Mouse (Mus musculus): Measurements from ENCODE around the gene Sphk2. TPM values are rescaled to one million over a fixed set of nuclear protein-coding genes. Genes with fewer than 3 reads are reported as not detected.

Sphk2 gene
- total RNA-seq (2021) = 10 to 100 TPM; 29.9 to 30.0 TPM

- intact Hi-C loops (cut with DNase I) = no loop called here
Observed at GRCm38 (mm10) chr7:45717918-45718297, at the start of gene Sphk2. Gene Sphk2, minus strand, starts transcription at chr7:45718002.

GRCm38 (mm10) chr7:45767500-45767899, 49.7 kb upstream of the Sphk2 start:
- no peak for DNase-seq (ENCODE audit: low spot score in 2 of 2)
- intact Hi-C loops (cut with DNase I) = no loop called here

More at GRCm38 (mm10) chr7:45717918-45718297, at the start of gene Sphk2:
- DNase-seq (ENCODE audit: low spot score in 2 of 2) = peak; percentile 98 to 100

GRCm38 (mm10) chr7:45766764-45767163, 49.0 kb upstream of the Sphk2 start:
- intact Hi-C loops (cut with DNase I) = no loop called here
- DNase-seq (ENCODE audit: low spot score in 2 of 2) = no peak

GRCm38 (mm10) chr7:45765995-45766394, 48.2 kb upstream of the Sphk2 start:
- DNase-seq (ENCODE audit: low spot score in 2 of 2) = no peak
- intact Hi-C loops (cut with DNase I) = no loop called here

GRCm38 (mm10) chr7:45760151-45760550, 42.3 kb upstream of the Sphk2 start:
- intact Hi-C loops (cut with DNase I) = no loop called here
- DNase-seq (ENCODE audit: low spot score in 2 of 2) = no peak

- intact Hi-C loops (cut with DNase I) = no loop called here
- DNase-seq (ENCODE audit: low spot score in 2 of 2) = peak in 1 of 2 experiments; percentile 23
Observed at GRCm38 (mm10) chr7:45759400-45759799, 41.6 kb upstream of the Sphk2 start.

GRCm38 (mm10) chr7:45755703-45756102, 37.9 kb upstream of the Sphk2 start:
- DNase-seq (ENCODE audit: low spot score in 2 of 2) = no peak

GRCm38 (mm10) chr7:45750162-45750561, 32.4 kb upstream of the Sphk2 start:
- intact Hi-C loops (cut with DNase I) = no loop called here
- DNase-seq (ENCODE audit: low spot score in 2 of 2) = no peak

More at GRCm38 (mm10) chr7:45755703-45756102, 37.9 kb upstream of the Sphk2 start:
- intact Hi-C loops (cut with DNase I) = no loop called here

GRCm38 (mm10) chr7:45749401-45749800, 31.6 kb upstream of the Sphk2 start:
- intact Hi-C loops (cut with DNase I) = no loop called here

GRCm38 (mm10) chr7:45748110-45748509, 30.3 kb upstream of the Sphk2 start:
- intact Hi-C loops (cut with DNase I) = no loop called here
- DNase-seq (ENCODE audit: low spot score in 2 of 2) = no peak

More at GRCm38 (mm10) chr7:45749401-45749800, 31.6 kb upstream of the Sphk2 start:
- DNase-seq (ENCODE audit: low spot score in 2 of 2) = no peak

GRCm38 (mm10) chr7:45747450-45747849, 29.6 kb upstream of the Sphk2 start:
- no peak for DNase-seq (ENCODE audit: low spot score in 2 of 2)
- intact Hi-C loops (cut with DNase I) = no loop called here

GRCm38 (mm10) chr7:45746518-45746917, 28.7 kb upstream of the Sphk2 start:
- no peak for DNase-seq (ENCODE audit: low spot score in 2 of 2)
- intact Hi-C loops (cut with DNase I) = no loop called here

GRCm38 (mm10) chr7:45744387-45744786, 26.6 kb upstream of the Sphk2 start:
- intact Hi-C loops (cut with DNase I) = no loop called here
- peak; percentile 58 to 75 for DNase-seq (ENCODE audit: low spot score in 2 of 2)

GRCm38 (mm10) chr7:45742338-45742737, 24.5 kb upstream of the Sphk2 start:
- DNase-seq (ENCODE audit: low spot score in 2 of 2) = peak; percentile 84 to 88
- intact Hi-C loops (cut with DNase I) = loop anchor here (1.0 kb wide), 1 partner anchor 42 kb away; the partner anchor contains the start of gene Sult2b1

GRCm38 (mm10) chr7:45741777-45742176, 24.0 kb upstream of the Sphk2 start:
- intact Hi-C loops (cut with DNase I) = loop anchor here (1.0 kb wide), 1 partner anchor 43 kb away; the partner anchor contains the start of gene Sult2b1
- peak; percentile 32 to 56 for DNase-seq (ENCODE audit: low spot score in 2 of 2)

- DNase-seq (ENCODE audit: low spot score in 2 of 2) = peak in 1 of 2 experiments; percentile 35
- intact Hi-C loops (cut with DNase I) = no loop called here
Observed at GRCm38 (mm10) chr7:45741308-45741707, 23.5 kb upstream of the Sphk2 start.

GRCm38 (mm10) chr7:45739820-45740219, 22.0 kb upstream of the Sphk2 start:
- DNase-seq (ENCODE audit: low spot score in 2 of 2) = no peak
- intact Hi-C loops (cut with DNase I) = loop anchor here (1.0 to 5.0 kb wide), 3 partner anchors 60 to 267 kb away; no protein-coding TSS in a partner anchor

GRCm38 (mm10) chr7:45739162-45739763, 21.5 kb upstream of the Sphk2 start:
- intact Hi-C loops (cut with DNase I) = loop anchor here (1.0 to 5.0 kb wide), 3 partner anchors 61 to 268 kb away; no protein-coding TSS in a partner anchor
- DNase-seq (ENCODE audit: low spot score in 2 of 2) = peak; percentile 63 to 84

- no peak for DNase-seq (ENCODE audit: low spot score in 2 of 2)
- intact Hi-C loops (cut with DNase I) = no loop called here
Observed at GRCm38 (mm10) chr7:45733477-45733876, 15.7 kb upstream of the Sphk2 start.

GRCm38 (mm10) chr7:45730727-45731431, 13.1 kb upstream of the Sphk2 start:
- intact Hi-C loops (cut with DNase I) = no loop called here
- DNase-seq (ENCODE audit: low spot score in 2 of 2) = no peak

- no peak for DNase-seq (ENCODE audit: low spot score in 2 of 2)
- intact Hi-C loops (cut with DNase I) = no loop called here
Observed at GRCm38 (mm10) chr7:45727625-45728024, 9.8 kb upstream of the Sphk2 start.

All from left cerebral cortex, postnatal 36 days (tissue).